Mouse (Mus musculus) neural tube, embryonic 15.5 days (tissue): ENCODE results near the gene Zfp697. TPM values are rescaled to one million over a fixed set of nuclear protein-coding genes. Genes with fewer than 3 reads are reported as not detected.

Experiments used
- ATAC-seq: fragments of 200-750 bp; cut with Nextera tagmentation; 2 replicates; pipeline ENCODE4 v1.8.0; 2017; ENCODE audit warnings: mild to moderate bottlenecking, moderate TSS enrichment, moderate library complexity; ENCODE audit not compliant: low FRiP score
- H3K27ac ChIP-seq: fragments of 300-500 bp; sonication (generic); replicated peaks from 2 replicates; pipeline ENCODE4 v1.5.1; 2015; ENCODE audit warnings: mild to moderate bottlenecking, inconsistent platforms
- H3K27me3 ChIP-seq: fragments of 300-500 bp; sonication (generic); replicated peaks from 2 replicates; pipeline ENCODE4 v1.6.1; 2015; ENCODE audit warnings: inconsistent platforms
- H3K36me3 ChIP-seq: fragments of 300-500 bp; sonication (generic); 2 replicates; pipeline ENCODE4 v1.6.1; 2015; ENCODE audit warnings: inconsistent platforms
- H3K4me1 ChIP-seq: fragments of 300-500 bp; sonication (generic); 2 replicates; pipeline ENCODE4 v1.6.1; 2015; ENCODE audit warnings: inconsistent platforms
- H3K4me2 ChIP-seq: fragments of 300-500 bp; sonication (generic); 2 replicates; pipeline ENCODE4 v1.6.1; 2015; ENCODE audit warnings: inconsistent platforms, mild to moderate bottlenecking, moderate library complexity
- H3K4me3 ChIP-seq: fragments of 300-500 bp; sonication (generic); replicated peaks from 2 replicates; pipeline ENCODE4 v1.5.1; 2015; ENCODE audit warnings: mild to moderate bottlenecking, inconsistent platforms
- H3K9ac ChIP-seq: fragments of 300-500 bp; sonication (generic); replicated peaks from 2 replicates; pipeline ENCODE4 v1.6.1; 2015; ENCODE audit warnings: mild to moderate bottlenecking, inconsistent platforms
- H3K9me3 ChIP-seq: fragments of 300-500 bp; sonication (generic); replicated peaks from 2 replicates; pipeline ENCODE4 v1.6.1; 2016; ENCODE audit warnings: inconsistent platforms
- WGBS: fragments of 180-500 bp; shearing (Covaris S2); methylation state at CpG from one replicate; pipeline ENCODE4 v1.1.7; 2015; ENCODE audit warnings: mixed read lengths; 5-methylcytosine and 5-hydroxymethylcytosine counted together
- polyA plus RNA-seq: library from polyadenylated mRNA; unstranded; fragments of >200 nt; fragmentation: Nextera tagmentation; extraction: Ambion mirVana; gene quantifications from 2 replicates; pipeline ENCODE4 v1.2.1, GENCODE M21; 2015

Gene Zfp697
- polyA plus RNA-seq, 1 experiment from 2014 or later: 17.0 TPM

DNA sequence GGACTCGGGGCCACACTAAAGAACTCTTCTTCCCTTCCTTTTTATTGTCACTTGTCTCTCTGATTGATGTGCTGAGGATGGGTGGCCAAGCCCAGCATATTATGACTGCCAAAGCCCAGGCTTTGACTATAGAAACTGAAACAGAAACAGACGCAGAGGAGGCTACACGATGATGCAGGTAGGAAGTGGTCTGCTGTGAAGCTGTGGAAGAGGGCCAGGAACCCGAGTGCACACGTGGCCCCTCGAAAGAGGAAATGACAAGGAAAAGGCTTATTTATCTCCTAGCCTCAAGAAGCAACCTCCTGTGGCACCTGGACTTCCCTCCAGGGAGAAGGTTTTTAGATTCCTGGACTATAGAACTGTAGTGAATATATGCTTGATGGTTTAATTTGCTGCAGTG is 34.2 kb upstream of the Zfp697 start:
- Histone ChIP-seq H3K9me3 (no peaks in the 10 kb centered on the region), H3K27ac (no peak overlapping the region), H3K4me2 (no peak overlapping the region), H3K4me3 (no peak overlapping the region), H3K9ac (no peak overlapping the region), H3K4me1 (0 out of 2 replicates have a peak, but pooled peaks cover 2% of the 10 kb centered on the region), H3K36me3 (no peaks in the 10 kb centered on the region), H3K27me3 (no peaks in the 10 kb centered on the region)
- no peak for ATAC-seq
- 82% methylated on average over 6 of the region's 6 CpGs for WGBS

DNA sequence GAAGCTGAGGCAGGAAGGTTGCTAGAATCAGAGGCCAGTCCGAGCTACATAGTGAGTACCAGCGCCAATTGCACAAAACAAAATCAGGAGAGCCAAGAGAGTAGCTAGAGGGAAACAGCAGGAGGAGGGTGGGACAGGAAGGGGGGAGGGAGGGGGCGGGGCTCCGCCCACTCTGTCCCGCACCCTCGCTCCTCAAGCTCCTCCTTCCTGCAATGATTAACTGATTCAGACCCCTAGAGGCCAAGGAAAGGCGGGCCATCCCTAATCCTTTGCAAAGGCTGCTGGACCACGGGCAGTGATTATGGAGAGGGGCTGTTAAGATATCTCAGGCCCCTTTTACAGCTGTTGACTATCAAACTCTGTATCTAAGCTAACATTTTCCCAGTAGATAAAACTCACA is 33.6 kb upstream of the Zfp697 start:
- Histone ChIP-seq H3K4me1 (0 out of 2 replicates have a peak, but pooled peaks cover 2% of the 10 kb centered on the region), H3K4me3 (no peak overlapping the region), H3K27ac (no peak overlapping the region), H3K36me3 (no peaks in the 10 kb centered on the region), H3K9me3 (no peaks in the 10 kb centered on the region), H3K27me3 (no peaks in the 10 kb centered on the region), H3K4me2 (no peak overlapping the region), H3K9ac (no peak overlapping the region)
- 29% methylated on average over 8 of the region's 8 CpGs for WGBS
- ATAC-seq: no peak

DNA sequence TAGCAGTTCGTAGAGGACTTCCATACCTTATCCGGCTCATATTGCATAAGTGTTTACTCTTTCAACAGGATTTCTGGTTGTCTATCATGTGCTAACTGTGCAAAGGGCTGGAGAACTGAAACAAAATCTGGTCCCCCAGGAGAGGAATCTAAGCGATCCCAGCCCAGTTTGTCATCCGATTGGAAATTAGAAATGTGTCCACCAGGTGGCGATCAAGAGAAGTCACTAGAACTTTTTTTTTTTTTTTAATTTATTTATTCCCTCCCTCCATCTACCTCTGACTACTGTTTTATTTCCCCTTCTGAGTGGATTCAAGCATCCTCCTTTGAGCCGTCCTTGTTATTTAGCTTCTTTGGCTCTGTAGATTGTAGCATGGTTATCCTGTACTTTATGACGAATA is 28.4 kb upstream of the Zfp697 start:
- H3K27me3 ChIP-seq: no peaks in the 10 kb centered on the region
- H3K9me3 ChIP-seq: no peaks in the 10 kb centered on the region
- H3K4me2 ChIP-seq: no peak overlapping the region
- ATAC-seq: no peak
- WGBS: 35% methylated on average over 7 of the region's 7 CpGs
- 0 out of 2 replicates have a peak, but pooled peaks cover 2% of the 10 kb centered on the region for H3K4me1 ChIP-seq
- H3K36me3 ChIP-seq: no peaks in the 10 kb centered on the region
- H3K4me3 ChIP-seq: no peak overlapping the region
- no peak overlapping the region for H3K27ac ChIP-seq
- no peak overlapping the region for H3K9ac ChIP-seq

DNA sequence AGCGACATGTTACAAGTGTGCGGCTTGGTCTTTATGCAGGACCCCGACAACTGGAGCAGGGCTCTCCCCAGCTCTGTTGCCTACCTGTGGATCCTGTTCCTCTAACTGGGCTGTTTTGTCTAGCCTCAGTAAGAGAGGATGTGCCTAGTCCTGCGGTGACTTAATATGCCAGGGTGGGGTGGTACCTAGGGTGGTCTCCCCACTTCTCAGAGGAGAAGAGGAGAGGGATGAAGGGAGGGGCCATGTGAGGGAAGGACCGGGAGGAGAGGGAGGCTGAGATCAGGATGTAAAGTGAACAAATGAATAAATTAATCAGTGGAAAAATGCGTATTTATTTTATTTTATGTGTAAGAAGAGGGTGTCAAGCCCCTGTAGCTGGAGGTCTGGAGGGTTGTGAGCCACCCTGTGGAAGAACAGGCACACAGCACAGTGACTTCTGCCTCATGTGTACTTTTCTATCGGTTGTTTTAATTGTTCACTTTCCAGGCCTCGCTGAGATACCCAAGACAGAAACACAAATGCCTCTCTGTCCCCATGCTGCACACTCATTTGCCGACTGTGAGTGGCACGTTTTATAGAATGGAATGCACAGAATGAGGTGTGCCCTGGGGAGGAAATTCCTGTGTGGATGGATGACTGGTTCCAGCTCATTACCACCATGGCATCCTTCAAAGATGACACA is 26.8 kb upstream of the Zfp697 start:
- ATAC-seq: peak; percentile 66
- 60% methylated on average over 10 of the region's 10 CpGs for WGBS
- Histone ChIP-seq H3K36me3 (no peaks in the 10 kb centered on the region), H3K27me3 (no peaks in the 10 kb centered on the region), H3K4me3 (no peak overlapping the region), H3K9ac (no peak overlapping the region), H3K27ac (no peak overlapping the region), H3K4me2 (no peak overlapping the region), H3K9me3 (no peaks in the 10 kb centered on the region), H3K4me1 (no peaks in the 10 kb centered on the region)

DNA sequence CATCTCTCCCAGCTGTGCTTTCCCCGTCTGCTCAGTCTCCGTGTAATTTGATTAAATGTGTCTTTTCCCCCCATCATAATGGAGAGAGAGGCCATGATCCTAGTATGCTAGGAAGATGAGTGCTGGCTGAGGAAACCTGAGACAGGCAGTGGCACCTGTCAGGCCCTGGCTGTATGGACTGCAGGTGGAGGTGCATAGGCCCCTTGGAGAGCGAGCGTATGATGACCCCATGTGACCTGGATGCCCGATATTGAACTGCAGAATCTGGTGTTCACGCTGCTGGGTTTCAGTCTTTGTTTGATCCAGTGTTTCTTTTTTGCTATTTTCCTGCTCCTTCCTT is 26.3 kb upstream of the Zfp697 start:
- no peaks in the 10 kb centered on the region for H3K36me3 ChIP-seq
- 60% methylated on average over 6 of the region's 6 CpGs for WGBS
- H3K27me3 ChIP-seq: no peaks in the 10 kb centered on the region
- no peak overlapping the region for H3K4me3 ChIP-seq
- no peaks in the 10 kb centered on the region for H3K4me1 ChIP-seq
- H3K27ac ChIP-seq: no peak overlapping the region
- H3K4me2 ChIP-seq: no peak overlapping the region
- no peak overlapping the region for H3K9ac ChIP-seq
- ATAC-seq: 0 out of 2 replicates have a peak, but pooled peaks have one; percentile 13
- H3K9me3 ChIP-seq: no peaks in the 10 kb centered on the region

DNA sequence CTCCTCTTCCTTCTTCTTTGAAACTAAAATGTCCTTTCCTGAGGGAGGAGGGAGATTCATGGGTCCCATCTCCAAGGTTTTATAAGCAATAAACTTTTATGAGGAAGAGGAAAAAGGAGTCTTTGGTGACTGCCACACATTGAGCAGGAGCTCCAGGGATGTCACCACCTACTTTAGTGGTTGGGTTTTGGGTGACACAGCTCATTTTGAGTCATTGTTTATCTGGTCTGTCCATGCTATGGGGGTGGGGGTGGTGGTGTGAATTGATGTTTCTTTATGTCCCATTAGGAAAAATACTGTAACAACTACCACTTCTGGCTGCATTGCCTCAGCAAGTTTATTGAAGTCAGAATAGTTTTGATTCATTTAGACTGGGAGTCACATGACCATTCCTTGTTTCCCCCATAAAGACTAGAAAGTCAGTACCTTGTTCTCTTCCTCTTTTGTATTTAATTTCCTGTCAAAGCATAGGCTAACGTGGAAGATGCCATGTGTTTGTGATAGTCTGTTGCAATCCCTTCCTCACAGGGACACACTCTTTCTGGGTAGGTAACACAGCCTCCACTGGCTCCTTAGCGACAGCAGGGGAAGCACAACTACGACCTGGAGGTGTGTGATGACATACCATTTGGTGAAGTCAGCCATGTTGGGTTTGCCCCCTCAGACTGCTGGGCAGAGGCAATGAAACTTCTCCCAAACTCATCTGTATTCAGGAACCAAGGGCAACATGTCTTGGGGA is 25.5 kb upstream of the Zfp697 start:
- Histone ChIP-seq H3K9ac (no peak overlapping the region), H3K4me3 (no peak overlapping the region), H3K4me2 (no peak overlapping the region), H3K36me3 (no peaks in the 10 kb centered on the region), H3K9me3 (no peaks in the 10 kb centered on the region), H3K27me3 (no peaks in the 10 kb centered on the region), H3K27ac (no peak overlapping the region), H3K4me1 (no peaks in the 10 kb centered on the region)
- no peak for ATAC-seq
- WGBS: 76% methylated on average over 3 of the region's 3 CpGs

DNA sequence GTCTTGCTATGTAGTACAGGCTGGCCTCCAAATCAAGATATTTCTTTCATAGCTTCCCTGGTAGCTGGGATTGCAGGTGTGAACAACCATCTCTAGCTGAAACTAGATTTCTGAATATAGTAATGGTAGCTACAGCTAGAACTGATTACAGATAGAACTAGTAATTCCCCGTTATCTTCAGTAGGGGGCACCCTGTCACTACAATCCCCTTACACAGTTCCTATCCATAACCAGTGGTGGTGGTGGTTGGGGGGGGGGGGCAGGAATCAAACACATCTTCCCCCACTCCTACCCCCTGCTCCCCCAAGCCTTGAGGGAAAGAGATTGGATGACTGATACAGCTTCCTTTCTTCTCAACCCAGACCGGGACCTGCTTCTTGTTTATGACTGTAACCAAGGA is 19.5 kb upstream of the Zfp697 start:
- Histone ChIP-seq H3K27ac (no peak overlapping the region), H3K4me3 (no peak overlapping the region), H3K4me1 (no peaks in the 10 kb centered on the region), H3K9ac (no peak overlapping the region), H3K27me3 (no peaks in the 10 kb centered on the region), H3K4me2 (no peak overlapping the region), H3K36me3 (no peaks in the 10 kb centered on the region), H3K9me3 (no peaks in the 10 kb centered on the region)
- ATAC-seq: no peak
- 31% methylated on average over 2 of the region's 2 CpGs for WGBS

DNA sequence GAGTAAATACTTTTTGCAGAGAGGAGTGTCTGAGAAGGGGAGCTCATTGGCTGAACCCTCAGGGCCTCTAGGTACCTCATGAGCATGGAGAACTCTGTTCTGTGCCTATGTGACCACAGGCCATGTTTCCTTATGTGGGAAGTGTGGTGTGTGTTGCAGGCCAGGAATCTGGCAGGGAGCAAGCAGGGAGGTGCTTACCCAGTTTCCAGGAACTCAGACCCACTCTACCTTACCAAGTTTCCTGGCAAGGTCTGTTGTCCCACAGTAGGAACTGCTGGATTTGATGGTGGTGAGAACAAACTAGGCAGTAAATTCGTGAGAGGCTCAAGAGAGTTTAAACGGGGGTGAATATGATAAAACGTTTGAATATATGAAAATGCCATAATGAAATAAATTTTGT is 16.2 kb upstream of the Zfp697 start:
- ATAC-seq: no peak
- Histone ChIP-seq H3K9ac (no peak overlapping the region), H3K27ac (no peak overlapping the region), H3K36me3 (no peaks in the 10 kb centered on the region), H3K4me1 (no peaks in the 10 kb centered on the region), H3K4me2 (no peak overlapping the region), H3K4me3 (no peak overlapping the region), H3K9me3 (no peaks in the 10 kb centered on the region), H3K27me3 (no peaks in the 10 kb centered on the region)
- WGBS: 82% methylated on average over 3 of the region's 3 CpGs

DNA sequence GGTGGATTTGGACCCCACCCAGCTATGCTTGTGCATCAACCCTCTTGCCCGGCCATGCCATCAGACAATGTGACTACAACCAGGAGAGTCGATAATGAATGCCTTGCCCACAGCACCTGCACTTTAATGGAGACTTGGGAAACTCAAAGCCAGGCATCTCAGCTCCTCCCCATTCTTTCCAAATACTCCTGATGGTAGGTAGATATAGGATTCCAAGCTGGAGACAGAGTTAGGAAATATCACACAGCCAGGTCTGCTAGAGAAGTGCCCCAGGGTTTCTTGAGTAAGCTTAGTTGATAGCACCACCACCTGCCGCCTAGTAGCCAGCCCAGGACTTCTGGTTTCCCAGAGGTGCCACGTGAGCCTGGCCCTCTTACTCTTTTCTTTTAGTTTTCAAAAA is 15.4 kb upstream of the Zfp697 start:
- H3K9ac ChIP-seq: no peak overlapping the region
- H3K4me3 ChIP-seq: no peak overlapping the region
- no peaks in the 10 kb centered on the region for H3K4me1 ChIP-seq
- H3K36me3 ChIP-seq: no peaks in the 10 kb centered on the region
- H3K9me3 ChIP-seq: no peaks in the 10 kb centered on the region
- H3K4me2 ChIP-seq: no peak overlapping the region
- WGBS: 88% methylated on average over 4 of the region's 4 CpGs
- no peak for ATAC-seq
- H3K27me3 ChIP-seq: no peaks in the 10 kb centered on the region
- no peak overlapping the region for H3K27ac ChIP-seq

DNA sequence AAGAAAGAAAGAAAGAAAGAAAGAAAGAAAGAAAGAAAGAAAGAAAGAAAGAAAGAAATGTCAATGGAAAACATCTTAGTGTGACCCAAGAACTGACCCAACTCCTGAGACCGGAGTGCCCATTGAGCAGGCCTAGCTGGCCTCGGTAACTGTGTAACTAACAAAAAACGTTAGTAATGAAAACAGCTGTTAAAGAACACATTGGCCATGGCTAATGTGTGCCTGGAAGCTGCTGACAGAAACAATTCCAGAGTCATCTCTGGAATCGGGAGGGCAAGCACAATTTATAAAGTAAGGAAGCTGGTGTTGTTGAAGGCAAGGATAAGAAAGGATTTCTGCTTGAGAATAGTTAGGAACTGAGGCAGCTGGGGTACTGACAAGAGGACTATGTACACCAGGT is 14.0 kb upstream of the Zfp697 start:
- Histone ChIP-seq H3K4me2 (no peak overlapping the region), H3K9me3 (no peaks in the 10 kb centered on the region), H3K27me3 (no peaks in the 10 kb centered on the region), H3K36me3 (no peaks in the 10 kb centered on the region), H3K4me1 (no peaks in the 10 kb centered on the region), H3K27ac (no peak overlapping the region), H3K4me3 (no peak overlapping the region), H3K9ac (no peak overlapping the region)
- 70% methylated on average over 4 of the region's 4 CpGs for WGBS
- no peak for ATAC-seq

DNA sequence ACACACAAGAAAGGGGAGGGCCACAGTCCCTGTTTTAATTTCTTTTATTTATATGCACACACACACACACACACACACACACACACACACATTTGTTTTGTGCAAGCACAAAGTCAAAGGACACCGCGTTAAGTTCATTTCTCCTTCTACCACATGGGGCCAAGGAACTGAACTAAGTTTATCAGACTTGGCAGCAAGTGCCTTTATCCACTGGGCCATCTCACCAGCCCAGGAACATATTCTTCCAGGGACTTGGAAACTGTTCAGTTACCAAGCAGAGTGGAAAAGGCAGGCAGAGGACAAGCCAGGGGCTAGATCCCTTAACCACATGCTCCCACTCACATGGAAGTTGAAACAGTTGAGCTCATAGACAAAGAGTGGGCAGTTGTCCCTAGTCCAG is 13.5 kb upstream of the Zfp697 start:
- no peak overlapping the region for H3K27ac ChIP-seq
- 83% methylated on average over 2 of the region's 2 CpGs for WGBS
- no peak for ATAC-seq

DNA sequence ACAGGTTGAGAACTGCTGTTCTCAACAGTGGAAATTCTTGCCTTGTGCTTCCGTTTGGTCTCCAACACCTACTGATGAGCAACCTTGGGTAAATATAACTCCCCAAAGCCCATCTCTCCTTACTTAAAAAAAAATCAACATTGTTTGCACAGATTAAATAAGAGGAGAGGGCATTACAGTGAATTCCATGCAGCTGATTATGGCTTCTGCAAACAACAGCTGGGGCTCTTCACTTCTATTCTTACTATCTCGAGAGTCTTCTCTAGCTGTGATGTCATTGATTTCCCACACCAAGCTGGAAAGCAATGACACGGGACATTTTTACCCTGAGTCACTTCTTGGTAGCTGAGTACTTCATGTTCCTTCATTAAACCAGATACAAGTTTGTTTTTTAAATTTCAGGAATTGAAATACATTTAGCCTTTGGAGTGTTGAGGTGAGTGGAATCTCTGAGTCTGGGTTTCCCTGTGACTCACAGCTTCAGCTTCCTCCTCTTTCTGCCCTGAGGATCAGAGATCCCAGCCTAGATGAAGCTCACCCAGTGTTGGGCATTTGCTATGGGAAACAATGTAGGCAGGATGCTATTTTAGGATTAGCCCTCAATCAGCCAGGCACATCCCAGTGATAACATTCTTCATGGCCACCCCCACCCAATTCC is 8.1 kb upstream of the Zfp697 start:
- WGBS: 80% methylated on average over 3 of the region's 3 CpGs
- Histone ChIP-seq H3K9ac (no peak overlapping the region), H3K4me2 (no peak overlapping the region), H3K9me3 (no peaks in the 10 kb centered on the region), H3K27me3 (no peaks in the 10 kb centered on the region), H3K4me3 (no peak overlapping the region), H3K4me1 (no peaks in the 10 kb centered on the region), H3K36me3 (no peaks in the 10 kb centered on the region), H3K27ac (no peak overlapping the region)
- no peak for ATAC-seq

More for the DNA sequence above, 13.5 kb upstream of the Zfp697 start:
- Histone ChIP-seq H3K27me3 (no peaks in the 10 kb centered on the region), H3K36me3 (no peaks in the 10 kb centered on the region), H3K4me1 (no peaks in the 10 kb centered on the region), H3K9me3 (no peaks in the 10 kb centered on the region), H3K4me3 (no peak overlapping the region), H3K4me2 (no peak overlapping the region), H3K9ac (no peak overlapping the region)
